Mouse (Mus musculus) kidney, adult 11 months (tissue): ENCODE data around the gene Snapc2.
A peak's percentile ranks its signal among the peaks of the same experiment; 100 is the strongest.
"Not testable (repeated sequence)": the region's sequence is repeated elsewhere in the genome, so short reads cannot be mapped to it uniquely, and the experiment has no call there.

Source experiments
- DNase-seq: peaks from one replicate; pipeline ENCODE4 v3.0.0; 2022

Snapc2 gene

DNA sequence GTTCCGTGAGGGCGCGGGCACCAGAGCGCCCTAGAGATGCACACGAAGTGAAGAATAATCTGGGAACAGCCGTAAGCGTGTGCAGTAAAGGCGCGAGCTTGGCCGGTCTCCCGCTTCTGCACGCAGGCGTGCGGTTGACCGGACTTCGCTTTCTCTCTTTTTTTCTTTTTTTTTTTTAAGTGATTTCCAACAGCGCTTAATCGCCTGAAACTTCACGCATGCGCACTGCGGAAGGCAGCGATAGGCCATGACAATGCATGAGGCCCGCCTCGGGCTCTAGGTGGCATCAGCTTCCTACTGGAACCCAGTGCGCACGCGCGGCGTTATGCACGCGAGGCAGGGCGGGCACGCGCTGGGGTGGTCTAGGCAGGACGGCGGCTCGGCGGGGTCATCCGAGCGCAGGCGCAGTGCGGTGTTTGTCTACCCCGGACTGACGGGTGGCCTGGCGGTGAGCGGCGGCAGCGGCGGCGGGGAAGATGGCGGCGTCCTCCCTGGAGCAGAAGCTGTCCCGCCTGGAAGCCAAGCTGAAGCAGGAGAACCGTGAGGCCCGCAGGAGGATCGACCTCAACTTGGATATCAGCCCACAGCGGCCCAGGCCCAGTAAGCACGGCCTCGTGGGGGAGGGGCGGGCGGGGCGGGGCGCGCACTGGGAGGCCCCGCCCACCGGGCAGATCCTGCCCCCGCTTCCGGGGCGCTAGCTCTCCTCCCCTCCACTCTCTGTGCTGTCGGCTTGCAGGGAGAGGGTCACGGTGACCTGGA lies 14.3 kb upstream of the Snapc2 start, which contains the start of the genes Map2k7 and Gm49320:
Gene Map2k7 (plus strand): TSS at position 307 of the 759 bp plus-strand sequence.
Gene Gm49320 (plus strand): TSS at position 432 of the 759 bp plus-strand sequence.
- DNase-seq = peak; percentile 100

DNA sequence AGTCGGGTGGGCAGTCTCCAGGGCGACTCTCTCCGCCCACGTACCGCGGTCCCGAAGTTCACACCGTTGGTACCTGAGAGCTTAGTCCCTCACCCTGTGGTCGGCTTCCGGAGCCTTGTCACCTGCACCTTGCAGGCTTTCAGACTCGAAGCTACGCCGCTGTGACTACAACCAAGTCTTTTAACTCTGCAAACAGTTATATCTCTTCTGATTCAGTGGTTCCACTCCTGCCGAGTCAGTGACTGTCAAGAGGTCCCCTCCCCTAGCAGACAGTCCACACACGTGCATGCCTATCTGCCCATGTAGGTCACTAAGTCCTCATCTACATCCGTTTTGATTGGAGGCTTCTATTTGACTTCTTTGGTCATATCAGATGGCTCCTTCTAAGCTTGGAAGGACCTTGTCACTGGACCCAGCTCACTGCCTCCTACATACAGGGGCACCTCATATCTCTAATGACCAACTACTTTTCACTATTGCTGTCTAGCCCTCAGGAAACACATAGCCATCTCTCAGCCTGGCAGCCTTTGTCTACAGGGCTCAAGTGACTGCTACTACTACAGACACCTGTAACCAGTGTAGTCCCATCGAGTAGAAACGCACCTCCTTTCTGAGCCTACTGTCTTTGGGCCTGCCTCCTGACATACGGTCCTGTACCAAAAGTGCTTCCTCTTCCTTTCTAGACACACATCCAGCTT lies 13.5 kb upstream of the Snapc2 start:
- DNase-seq = no peak

DNA sequence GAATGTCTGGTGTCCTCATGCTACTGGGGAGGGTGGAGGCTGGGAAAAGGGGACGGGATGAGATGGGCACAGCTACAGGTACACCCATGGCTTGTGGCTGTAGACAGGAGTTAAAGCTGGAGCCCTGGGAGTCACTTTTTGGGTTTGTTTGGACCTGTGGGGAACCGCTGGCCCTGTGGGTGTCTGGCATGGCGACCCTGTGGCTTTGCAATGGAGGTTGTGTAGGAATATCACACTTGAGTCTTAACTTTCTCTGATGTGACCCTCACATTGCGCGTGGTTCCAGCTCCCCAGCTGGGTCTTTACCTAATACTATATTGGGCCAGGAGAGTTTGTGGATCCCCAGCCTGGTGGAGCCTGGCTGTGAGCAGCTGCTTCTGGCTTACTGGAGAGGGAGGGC lies 7.8 kb upstream of the Snapc2 start:
- DNase-seq = no peak

DNA sequence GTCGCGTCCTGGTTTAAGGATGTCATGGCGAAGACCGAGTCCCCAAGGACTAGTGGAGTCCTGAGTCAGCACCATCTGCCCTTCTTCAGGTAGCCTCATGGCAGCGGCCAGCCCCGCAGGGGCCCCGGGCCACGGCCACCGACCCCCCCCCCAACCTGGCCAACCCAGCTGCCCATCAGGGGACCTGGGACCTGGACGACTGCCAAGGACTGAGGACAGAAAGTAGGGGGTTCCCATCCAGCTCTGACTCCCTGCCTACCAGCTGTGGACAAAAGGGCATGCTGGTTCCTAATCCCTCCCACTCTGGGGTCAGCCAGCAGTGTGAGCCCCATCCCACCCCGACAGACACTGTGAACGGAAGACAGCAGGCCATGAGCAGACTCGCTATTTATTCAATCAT lies 7.1 kb upstream of the Snapc2 start:
- DNase-seq = no peak

DNA sequence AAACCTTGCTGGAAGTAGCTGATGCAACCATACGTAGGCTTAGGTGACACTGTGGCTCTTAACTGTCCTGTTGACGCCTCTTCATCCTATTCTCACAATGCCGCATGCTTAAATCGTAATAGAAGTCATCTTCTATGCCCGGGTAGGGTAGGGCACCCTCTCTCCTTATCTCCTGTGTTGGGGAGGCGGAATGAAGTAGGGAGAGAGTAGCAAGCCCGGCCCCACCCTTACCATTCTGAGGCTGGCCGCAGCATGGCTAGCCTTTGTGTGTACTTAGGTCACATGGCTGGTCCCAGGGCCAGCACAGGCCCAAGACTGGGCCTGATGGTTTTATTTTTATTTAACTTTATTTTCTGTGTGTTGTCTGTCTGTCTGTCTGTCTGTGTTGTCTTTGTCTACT lies 5.6 kb upstream of the Snapc2 start:
- no peak for DNase-seq

DNA sequence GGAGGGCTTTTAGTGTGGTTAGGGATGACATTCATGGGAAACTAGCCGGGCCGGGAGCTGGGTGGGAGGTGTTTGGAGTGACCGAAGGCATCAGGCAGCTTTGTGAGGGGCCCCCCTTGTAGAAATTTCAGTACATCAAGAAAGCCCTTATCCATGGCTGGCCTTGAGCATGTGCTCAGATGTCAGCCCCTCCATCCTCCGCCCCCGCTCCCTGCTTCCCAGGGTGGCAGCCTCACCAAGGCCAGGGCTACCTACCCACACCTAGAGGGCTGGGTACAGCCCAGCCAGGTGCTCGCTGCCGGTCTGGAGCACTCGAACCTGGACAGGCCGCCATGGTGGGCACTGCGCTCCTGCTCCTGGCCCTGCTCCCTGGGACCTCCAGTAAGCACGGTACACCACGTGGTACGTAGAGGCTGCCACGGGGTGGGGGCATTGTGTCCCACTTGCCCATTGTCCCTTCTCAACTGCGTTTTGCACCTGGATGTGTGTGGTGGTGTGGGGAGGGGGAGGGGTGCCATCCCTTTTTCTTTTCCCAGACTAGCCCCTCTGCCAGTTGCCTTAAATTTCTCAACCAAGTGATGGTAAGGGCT lies 4.8 kb upstream of the Snapc2 start, which contains the start of gene Tgfbr3l:
Gene Tgfbr3l (plus strand): TSS at position 264 of the 590 bp plus-strand sequence.
- no peak for DNase-seq

DNA sequence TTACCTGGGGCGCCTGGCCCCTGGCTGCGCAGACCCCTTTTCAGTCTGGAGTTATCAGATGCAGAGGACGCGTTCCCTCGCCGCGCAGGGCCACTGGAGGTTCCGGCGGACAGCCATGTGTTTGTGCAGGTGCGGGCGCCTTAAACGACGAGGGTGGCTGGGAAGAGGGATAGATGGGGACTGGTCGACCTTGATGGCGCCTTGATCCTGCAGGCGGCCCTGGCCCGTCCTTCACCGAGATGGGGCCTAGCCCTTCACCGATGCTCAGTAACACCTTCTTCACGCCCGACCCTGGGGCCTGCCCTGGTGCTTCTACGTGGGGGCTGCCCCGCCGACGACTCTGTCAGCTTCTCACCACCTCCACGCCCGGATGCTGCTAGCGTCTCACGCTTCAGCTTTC lies 3.7 kb upstream of the Snapc2 start:
- DNase-seq = no peak

DNA sequence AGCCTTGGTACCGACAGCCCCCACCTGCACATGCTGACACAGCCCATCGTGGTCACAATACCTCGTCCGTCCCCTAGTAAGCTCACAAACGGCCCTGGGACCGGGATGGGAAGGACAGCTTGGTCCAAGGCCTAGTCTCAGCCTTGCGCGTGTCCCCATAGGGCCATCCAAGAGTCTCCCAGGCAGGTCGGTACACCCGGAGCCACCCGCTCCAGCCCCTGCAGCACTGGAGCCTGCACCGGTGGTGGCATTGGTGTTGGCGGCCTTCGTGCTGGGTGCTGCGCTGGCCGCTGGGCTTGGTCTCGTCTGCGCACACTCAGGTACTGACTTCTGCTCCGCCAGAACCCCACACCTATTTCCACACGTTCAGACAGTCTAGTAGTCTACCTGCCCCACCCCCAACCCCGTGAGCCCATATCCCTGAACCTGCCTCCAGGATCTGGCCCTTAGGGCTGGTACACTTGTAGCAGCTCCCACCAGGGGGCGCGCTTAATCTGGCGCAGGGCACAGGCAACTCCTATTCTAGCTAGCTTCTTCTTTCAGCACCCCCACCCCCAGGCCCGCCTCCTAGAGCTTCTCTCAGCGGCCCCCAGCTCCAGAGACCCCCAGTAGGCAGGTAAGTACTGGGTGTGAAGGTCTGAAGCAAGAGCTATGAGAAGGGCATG lies 2.4 kb upstream of the Snapc2 start:
- peak; percentile 75 for DNase-seq

DNA sequence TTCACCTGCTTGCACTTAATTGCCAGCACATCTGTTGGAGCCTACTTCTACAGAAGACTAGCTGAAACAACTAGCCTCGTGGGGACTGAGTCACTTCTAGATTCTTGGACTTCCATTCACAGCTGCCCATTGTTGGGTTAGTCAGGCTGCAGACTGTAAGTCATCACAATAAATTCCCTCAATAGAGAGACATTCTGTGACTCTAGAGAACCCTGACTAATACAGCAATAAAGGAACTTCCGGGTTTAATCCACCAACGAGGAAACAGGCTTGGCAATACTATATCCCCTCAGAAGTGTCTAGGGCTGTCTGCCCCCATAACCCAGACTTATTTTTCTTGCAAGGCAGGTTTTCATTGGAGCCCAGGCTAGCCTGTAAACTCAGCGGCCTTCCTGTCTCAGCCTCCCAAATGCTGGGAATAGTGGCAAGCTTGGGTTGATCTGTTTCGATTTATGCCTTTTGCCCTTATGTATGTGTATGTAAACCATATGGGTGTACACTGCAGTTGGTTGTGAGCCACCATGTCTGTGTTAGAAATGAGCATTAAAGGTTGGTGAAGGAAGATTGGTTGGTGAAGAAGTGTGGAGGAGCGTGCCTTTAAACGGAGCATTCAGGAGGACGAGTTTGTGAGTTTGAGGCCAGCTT lies 642 bp upstream of the Snapc2 start:
- no peak for DNase-seq

DNA sequence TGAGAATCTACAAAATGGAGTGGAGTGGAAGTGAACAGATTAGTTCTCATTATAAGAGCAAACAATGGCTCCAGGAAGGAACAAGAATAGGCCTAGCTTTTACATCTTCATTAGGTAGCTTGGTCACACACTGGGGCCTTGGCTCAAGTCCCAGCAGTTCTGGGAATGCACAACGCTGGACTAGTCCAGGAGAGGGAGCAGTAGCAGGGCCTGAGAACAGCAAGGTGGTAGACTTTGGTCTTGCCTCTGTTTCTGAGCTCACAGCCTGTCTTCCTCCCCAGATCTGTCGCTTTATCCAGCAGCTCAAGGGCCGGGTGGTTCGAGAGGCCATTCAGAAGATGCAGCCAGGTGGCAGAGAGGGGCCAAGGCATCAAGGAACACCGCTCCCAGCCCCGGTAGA lies 1.1 kb downstream of the Snapc2 start:
- peak; percentile 83 for DNase-seq

DNA sequence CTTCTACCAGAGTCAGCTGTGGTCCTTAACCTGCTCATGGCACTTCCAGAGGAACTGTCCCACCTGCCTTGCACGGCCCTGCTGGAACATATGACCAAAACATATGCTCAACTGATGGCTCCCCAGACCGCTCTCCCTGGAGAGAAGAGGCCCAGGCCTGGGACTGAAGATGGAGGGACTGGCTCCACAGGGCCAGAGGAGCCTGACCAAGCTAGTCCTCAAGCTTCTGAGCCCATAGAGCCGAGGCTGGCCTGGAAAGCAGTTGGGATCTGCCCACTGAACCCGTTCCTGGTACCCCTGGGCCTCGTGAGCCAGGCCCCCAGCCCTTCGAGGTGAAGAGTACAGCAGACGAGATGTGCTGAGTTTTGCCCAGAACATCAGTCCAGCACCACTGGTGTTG lies 2.6 kb downstream of the Snapc2 start:
- DNase-seq = not testable (repeated sequence)

DNA sequence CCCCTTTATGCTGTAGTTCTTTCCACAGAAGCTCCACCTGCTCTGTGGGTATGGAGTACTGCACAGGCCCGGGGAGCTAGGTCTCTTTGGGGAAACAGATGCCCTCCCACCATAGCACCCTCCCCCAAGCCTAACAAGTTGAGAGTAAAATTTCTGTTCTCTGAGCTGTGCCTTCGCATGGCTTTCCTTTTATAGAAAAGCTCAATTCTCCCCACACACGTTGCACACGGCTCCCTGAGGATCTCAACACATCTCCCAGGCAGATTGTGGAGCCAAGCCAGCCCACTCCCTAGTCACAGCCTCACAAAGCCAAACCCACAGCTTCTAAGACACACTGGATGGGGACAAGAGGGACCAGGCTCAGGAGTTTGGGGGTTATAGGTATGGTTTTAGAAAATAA lies 4.0 kb downstream of the Snapc2 start:
- no peak for DNase-seq

DNA sequence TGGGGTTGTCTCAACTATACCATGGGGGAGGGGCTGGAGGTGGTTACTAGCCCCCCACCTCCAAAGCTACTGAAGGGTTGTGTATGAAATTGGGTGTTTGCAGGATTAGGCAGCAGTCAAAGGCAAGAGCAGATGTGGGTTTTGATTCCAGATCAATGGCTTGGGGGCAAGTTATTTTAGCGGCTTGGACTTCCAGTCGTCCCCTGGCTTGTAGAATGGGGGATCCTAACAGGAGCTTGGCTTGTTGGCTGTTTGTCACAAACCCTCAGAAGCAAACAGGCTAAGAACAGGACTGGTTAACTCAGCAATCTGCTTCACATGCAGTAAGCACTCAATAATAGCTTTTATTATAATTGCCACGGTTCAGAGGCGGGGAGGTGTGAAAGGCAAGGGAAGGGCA lies 4.5 kb downstream of the Snapc2 start:
- no peak for DNase-seq

DNA sequence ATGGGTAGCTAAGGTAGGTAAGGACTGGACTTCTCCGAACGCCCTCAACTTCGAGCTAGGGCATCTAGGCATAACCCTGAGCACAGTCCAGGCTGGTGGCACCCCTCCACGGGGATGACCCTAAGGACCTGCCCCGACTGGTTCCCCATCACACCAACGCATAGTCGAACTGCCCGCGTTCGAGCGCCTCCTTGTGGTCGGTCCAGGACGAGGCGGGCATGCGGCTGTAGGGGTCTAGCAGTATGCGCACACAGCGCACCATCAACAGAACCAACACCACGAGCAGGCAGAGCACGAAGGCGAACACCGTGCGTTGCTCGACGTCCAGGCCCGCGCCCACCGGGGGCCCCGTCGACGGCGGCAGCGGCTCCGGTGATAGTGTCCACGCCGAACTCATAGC lies 5.4 kb downstream of the Snapc2 start:
- DNase-seq = peak; percentile 54

DNA sequence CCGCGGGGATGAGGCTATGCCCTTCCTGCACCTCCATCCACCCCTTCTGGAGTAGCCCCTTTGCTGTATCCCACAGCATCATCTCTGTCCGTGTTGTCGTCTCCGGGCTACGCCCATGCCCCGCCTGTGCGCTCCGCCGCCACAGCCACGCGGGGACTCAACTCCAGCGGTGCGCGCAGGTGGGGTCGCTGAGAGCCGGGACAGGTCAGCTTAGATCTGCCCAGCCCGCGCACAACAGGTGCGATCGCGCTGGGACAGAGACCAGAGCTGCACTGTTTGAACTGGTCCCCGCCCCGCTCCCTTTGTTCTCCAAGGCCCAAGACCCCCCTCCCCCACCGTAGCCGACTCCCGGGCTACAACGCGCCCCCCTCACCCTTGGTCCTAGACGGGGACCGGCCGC lies 5.8 kb downstream of the Snapc2 start:
- DNase-seq = peak; percentile 43

DNA sequence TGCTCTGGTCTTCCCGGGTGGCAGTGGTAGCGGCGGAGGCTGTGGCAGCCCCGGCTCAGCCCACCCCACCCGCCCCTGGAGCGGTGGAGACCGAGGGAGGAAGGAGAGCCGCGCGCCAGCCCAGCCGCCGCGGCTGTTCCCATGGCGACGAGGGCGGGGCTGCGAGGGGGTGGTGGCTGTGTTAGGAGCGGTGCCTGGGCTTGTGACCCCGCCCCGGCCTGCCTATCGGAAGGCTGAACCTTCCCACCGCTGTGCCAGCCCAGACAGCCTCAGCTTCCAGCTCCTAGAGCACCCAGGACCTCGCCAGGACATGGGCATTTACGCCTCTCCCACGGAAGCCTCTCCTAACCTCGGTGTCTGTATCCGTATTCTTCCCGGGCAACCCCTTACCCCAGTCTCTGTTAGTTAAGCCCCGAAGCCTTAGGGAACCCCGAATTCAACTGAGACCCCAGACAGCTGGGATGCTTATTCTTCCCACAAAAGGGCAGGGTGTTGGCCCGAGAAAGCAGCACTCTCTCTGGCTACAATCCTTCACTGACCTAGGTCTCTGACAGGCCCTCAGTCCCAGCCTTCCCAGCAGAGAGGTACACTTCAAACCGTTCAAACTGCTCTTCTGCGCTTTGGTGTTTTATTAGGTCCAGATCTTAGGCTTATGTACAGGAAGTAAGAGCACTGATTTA lies 6.4 kb downstream of the Snapc2 start, which contains the start of gene Ctxn1:
Gene Ctxn1 (minus strand): TSS at position 150 of the 680 bp plus-strand sequence.
- DNase-seq = peak; percentile 93

DNA sequence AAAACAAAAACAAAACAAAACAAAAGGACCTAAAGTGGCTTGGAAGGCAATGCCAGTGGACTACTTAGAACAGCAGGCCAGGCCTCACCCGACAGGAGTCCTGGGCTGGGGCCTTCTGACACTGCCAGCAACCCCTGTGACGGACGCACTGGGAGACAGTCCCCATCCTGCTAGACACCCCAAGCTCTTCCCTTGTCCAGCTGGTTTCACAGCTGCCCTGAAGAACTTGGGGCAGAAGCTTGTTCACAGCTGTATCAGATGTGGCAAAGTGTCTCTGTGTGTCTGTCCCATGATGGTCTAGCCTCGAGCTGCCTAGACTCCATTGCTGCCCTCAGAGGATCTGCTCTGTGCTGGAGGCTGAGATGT lies 6.9 kb downstream of the Snapc2 start:
- no peak for DNase-seq

DNA sequence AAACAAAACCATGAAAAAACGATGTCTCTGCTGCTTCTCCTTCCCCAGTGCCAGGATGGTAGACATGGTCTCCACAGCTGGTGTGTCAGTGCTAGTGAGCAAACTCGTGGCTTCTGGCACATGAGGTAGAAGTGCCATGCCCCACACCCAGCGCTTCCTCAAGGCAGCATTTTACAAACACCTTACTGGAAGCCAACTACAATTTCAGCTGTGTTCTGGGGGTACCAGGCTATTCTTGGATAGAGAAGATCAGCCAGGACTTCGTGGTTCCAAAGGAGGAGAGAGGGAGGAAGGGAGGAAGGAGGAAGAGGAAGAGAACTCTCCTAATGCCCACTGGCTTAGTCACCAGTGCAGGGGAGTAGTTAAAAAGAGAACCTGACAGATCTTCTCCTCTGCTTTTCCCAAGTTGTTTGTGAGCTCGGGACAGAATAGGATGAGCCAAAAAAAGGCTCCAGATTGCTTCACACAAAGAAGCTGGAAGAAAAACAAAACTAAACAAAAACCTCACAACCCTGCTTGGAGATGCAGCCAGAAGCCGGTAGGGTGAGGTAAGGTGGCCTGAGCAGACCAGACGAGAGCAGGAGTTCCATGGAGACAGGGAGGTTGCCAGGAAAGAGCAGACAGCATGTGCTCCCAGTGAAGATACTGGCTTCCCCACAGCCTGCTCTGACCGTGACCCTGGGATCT lies 10.4 kb downstream of the Snapc2 start:
- DNase-seq = no peak

DNA sequence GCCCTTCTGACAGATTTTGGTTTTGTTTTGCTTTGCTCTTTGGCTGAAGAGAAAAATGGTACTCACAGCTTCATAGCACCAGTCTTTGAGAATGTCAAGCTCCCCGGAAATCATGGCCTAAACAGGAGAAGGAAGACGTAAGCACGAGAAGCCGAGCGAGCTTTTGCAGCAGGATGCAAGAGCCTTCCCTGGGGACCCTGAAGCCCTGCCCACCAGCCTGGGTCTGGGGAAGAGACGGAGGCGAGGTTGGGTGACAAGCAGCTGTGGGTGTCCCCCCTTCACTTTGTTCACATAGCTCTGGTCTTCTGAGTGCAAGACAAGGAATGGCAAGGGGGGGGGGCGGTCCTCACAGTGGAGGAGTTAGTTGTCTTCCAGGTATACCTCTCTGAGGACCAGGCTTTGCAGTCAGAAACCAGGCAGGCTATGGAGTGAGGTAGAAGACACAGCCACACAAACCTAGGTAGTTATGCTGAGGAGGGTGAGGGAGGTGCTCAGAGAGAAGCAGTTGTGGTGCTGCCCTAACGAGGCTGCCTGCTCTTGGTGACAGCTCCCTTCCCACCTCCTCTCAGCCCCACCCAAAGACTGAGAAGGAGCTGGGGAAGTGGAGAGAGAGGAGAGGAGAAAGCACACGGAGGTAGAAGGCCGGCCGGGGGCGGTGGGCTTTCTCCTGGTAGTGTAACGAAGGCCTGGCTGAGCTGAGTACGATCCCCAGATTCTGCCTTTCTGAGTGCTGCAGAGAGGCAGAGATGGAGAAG lies 12.5 kb downstream of the Snapc2 start:
- no peak for DNase-seq

DNA sequence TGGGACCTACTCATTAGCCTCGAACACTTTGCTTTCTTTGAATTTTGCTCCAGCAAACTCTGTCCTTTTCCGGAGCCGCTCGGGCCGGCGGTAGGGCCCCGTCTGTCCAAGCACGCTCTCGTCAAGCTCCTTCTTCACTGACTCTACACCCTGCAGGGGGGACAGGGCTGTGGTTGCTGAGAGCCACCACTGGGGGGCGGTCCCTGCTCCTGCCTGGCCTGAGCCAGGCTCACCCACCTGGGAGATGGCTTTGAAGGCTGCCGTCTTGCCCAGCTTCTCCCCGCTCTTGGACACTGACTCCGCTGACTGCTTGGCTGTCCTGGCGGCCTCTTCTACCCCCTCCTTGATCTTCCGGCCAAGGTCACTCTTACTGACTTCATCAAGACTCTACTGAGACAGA lies 14.7 kb downstream of the Snapc2 start:
- no peak for DNase-seq

DNA sequence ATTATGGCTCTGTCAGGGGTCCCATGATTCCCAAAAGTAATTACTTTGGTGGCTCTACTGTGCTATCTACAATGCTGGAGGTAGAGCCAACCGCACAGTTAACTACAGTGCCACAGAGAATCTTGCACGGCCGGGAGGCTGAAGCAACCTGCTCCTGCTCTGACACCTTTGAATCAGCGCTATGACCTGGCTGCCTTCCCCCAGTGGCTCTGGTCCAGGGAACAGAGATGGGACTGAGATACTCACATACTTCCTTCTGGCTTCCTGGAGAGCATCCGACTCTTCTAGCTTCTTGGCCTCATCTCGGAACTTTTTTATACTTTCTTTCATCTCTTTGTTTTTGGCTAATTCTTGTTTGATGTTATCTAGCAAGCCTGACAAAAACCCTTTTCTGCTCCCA lies 16.7 kb downstream of the Snapc2 start:
- no peak for DNase-seq
